Mouse (Mus musculus): Measurements from ENCODE around the gene Aacs. TPM values are rescaled to one million over a fixed set of nuclear protein-coding genes. Genes with fewer than 3 reads are reported as not detected.
A peak's percentile ranks its signal among the peaks of the same experiment; 100 is the strongest.
"Not testable (repeated sequence)": the region's sequence is repeated elsewhere in the genome, so short reads cannot be mapped to it uniquely, and the experiment has no call there.

The Aacs gene
- total RNA-seq, 2 experiments from 2014 or later = 12.8 to 18.9 TPM

DNA sequence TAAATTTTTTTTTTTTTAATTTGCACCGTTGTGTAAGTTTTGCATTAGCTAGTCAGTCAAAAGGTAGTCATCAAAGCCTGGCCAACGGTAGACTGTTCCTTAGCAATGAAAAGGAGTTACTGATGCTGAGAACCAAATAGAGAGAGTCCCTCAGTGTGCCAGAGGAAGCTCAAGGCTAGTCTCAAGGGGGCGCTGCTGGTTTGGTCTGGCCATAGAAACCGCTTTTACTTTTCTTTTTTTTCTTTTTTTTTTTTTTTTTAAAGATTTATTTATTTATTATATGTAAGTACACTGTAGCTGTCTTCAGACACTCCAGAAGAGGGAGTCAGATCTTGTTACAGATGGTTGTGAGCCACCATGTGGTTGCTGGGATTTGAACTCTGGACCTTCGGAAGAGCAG is 13.3 kb downstream of the Aacs start:
- not testable (repeated sequence) for DNase-seq (ENCODE audit: low spot score in 2 of 2)

DNA sequence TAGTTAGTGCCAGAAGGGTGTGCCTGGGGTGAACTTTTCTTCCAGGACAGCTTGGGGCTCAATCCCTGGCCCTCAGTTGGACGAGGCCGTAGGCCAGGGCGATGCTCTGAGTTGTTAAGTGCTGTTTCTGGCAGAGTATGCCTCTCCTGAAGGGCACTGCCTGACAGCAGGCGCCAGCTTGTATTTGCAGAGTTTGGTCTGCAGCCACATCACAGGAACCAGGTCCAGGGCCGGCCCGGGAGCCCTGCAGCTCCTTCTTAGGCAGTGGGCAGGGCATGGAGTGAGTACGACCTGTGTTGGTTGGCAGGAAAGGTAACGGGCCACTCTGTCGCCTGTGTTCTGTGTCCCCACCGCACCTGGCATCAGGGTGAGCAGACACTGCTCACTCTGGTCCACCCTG is 15.5 kb downstream of the Aacs start:
- DNase-seq (ENCODE audit: low spot score in 2 of 2) = no peak

DNA sequence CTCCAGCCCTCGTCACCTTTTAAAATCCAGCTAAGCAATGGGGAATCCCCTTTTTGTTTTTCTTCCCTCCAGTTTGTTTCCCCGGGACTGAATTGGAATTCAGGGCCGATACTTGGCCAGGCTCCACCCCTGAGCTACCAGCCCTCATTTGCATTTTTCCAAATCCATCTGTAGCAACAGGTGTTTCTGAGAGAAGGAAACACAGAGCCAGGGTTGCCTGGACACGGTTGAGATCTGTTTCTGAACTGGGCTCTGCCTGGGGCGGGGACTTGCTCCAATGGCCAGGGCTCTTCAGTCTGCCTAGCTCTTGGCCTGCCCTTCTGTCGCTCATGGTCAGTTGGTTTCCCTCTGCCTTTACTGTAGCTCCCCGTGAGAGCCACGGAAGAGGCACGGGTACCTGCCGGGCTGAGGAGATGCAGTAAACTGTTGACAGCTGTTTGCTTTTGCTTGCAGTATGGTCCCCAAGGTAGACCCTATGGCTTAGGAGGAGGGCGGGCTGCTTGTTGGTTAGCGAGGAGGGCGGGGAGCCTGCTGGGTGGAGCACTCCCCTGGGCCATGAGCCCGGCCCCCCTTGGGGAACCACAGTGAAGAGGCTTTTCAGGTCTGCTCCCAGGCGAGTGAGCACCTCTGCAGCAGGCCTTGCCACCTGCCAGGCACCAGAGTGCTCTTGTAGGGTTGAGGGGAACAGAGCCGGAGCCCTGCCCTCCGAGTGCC is 16.9 kb downstream of the Aacs start:
- no peak for DNase-seq (ENCODE audit: low spot score in 2 of 2)

DNA sequence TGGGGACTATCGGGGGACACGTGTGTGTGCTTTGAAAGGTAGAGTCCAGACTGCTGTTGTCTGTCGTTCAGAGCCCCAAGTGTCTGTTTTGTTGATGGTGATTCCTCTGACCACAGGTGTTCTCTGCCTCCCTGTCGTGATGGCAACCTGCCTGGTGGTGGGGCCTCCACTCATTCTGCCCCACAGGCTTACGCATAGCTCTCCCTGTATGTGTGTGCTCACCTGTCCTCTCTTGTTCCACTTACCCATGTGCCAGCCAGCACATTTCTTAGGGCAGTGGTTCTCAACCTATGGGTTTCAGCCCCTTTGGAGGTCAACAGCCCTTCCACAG is 17.4 kb downstream of the Aacs start:
- no peak for DNase-seq (ENCODE audit: low spot score in 2 of 2)

DNA sequence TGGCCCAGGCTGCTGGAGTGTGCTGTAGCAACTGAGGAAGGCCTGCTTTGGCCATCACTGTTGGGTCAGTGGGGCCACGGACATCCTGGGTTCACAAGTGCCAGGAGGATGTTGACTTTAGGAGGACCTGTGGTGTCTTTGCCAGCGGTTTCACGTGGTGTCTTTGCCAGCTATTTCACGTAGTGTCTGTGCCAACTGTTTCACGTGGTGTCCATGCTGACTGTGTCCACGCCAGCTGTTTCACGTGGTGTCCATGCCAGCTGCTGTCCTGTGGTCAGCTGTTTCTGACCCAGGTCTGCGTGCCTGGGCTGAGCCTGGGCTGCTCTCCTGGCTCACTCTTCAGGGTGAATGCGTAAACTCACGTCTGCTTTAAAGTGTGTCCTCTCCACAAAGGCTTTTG is 20.0 kb downstream of the Aacs start:
- DNase-seq (ENCODE audit: low spot score in 2 of 2) = no peak

DNA sequence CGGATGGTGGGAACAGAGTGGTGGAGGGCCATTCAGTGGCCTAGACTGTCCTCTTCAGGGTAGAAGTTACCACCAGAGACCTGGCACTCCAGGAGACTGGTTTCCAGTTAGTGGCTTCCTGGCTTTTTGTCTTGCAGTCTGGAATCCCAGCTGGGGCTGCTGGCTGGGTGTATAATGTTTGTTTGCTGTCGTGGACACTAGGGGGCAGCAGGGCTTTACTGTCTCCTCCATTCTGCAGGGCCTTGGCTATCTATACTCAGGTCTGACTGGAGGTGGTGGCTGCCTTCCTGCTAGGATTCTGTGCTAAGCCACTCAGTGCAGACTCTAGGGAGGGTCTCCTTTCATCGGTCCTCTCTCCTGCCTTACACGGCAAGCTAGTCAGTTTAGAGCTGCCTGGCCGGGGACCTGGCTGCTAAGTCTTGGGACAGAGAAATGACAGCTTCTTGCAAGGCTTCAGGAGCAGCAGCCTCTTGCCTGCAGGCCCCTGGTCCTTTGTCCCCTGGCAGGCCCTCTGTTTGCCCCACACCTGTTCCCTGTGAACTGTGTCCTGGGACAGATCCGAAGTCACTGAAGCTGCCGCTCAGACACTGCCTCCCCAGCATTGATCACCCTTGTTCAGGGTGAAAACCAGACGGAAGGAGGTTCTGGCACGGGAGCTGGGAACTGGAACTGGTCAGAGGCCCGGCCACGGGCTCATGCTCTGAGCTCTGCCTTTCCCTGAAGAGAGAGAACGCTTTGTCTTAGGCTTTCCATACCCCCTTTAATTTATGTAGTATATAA is 22.4 kb downstream of the Aacs start:
- DNase-seq (ENCODE audit: low spot score in 2 of 2) = peak in 1 of 2 experiments; percentile 31

DNA sequence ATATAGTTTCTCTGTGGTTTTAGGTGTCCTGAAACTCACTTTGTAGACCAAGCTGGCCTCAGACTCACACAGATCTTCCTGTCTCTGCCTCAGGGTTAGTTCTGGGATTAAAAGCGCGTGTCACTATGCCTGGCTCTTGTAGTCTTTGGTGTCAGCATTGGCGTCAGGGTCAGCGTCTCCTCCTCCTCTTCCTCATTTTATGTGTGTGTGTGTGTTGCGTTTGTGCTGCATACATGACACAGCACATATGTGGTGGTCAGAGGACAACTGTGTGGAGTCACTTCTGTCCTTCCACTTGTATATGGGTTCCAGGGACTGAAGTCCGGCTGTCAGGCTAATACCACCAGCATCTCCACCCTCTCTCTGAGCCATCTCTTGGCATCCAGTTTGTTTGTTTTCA is 25.9 kb downstream of the Aacs start:
- no peak for DNase-seq (ENCODE audit: low spot score in 2 of 2)

DNA sequence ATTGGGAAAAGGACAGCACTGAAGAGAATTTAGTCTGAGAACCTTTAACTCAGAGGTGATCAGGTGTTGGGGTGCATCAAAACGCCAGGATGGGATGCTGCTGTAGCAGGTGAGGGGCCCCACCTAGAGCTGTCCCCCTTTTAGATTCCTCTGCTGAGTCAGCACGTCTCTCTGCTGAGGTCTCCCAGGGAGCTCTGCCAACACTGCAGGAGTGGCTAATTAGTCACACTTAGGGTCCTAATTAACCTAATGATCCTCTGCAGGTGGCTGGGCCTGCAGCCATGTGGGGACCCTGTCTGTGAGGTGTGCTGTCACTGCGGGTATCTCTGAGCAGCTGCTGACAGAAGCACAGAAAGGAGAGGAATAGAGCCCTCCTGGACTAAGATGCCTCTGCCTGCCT is 26.6 kb downstream of the Aacs start:
- DNase-seq (ENCODE audit: low spot score in 2 of 2) = no peak

DNA sequence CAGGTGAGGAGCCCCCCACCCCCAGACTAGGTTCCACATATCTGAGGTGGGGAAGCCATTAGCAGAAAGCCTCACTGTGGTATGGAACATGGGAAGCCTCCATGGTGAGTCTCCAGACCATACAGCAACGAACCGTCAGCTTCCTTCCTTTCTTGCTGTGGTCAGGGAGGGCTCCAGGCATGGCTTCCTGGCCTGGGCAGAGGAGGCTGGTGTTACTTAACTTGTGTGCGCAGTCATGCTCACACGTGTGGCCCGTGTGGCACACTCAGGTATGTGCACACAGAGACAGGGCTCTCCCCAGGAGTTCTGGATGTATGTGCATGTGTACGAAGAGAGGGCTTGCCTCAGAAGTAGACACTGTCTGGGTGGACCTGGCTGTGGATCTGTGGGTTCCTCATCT is 28.0 kb downstream of the Aacs start:
- no peak for DNase-seq (ENCODE audit: low spot score in 2 of 2)

DNA sequence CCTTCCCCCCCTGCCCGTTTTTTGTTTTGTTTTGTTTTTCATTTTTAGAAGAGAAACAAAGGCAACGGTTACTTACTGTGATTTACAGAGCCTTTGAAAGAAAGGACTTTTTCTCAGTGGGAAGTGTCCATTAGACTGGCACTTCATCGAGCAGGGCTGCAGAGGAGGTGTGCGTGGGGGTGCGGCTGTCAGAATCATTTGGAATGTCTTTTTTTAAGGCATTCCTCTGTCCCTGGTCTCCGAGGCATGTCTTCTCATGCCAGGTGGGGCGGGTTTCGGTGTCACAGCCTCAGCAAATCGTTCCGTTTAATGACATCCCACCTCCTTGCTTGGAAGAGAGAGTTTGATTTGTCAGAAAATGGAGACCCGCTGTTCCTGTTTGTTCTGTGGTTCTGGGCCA is 29.1 kb downstream of the Aacs start:
- DNase-seq (ENCODE audit: low spot score in 2 of 2) = no peak

DNA sequence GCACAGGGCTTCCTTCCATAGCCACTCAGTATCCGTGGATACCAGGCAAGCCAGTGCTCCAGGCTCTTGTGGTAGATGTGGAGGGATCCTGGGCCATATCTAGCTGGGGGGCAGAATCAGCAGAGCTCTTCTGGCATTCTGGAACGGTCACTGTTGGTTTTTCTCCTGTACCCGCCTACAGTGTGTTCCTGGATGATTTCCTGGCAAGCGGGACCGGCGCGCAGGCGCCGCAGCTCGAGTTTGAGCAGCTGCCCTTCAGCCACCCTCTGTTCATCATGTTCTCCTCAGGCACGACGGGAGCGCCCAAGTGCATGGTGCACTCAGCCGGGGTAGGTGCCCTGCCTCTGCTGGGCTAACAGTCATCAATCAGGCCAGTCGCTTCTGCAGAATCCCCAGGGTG is 30.4 kb downstream of the Aacs start:
- no peak for DNase-seq (ENCODE audit: low spot score in 2 of 2)

DNA sequence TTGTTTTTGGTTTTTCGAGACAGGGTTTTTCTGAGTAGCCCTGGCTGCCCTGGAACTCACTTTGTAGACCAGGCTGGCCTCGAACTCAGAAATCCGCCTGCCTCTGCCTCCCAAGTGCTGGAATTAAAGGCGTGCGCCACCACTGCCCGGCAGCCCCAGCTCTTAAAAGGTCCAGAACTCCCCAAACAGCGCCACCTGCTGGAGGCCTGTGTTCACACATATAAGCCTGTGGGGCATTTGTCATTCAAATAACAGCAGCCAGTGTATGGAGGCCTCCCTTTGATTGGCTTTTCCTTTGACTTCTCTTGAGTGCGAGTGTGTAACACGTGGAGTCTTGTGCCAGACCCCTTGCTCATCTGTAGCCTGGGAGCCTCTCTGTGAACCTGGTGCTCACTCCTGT is 32.0 kb downstream of the Aacs start:
- no peak for DNase-seq (ENCODE audit: low spot score in 2 of 2)

DNA sequence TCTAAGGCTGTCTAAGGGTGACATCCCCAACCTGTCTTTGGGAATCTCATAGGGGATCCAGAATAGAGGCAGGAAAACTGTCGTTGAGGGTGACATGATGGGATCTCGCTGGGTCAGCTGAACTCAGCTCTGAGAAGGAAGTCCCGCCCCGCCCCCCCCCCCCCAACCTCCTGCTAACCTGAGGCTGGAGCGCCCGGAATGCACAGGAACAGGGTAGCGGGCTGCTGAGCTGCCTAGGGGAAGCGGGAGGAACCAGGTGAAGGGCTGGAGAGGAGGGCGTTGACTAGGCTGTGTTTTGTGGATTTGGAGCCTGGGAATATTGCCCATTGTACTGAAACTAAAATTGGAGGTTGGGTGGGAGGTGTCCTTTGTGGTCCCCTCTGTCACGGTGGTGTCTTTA is 32.4 kb downstream of the Aacs start:
- DNase-seq (ENCODE audit: low spot score in 2 of 2) = no peak

DNA sequence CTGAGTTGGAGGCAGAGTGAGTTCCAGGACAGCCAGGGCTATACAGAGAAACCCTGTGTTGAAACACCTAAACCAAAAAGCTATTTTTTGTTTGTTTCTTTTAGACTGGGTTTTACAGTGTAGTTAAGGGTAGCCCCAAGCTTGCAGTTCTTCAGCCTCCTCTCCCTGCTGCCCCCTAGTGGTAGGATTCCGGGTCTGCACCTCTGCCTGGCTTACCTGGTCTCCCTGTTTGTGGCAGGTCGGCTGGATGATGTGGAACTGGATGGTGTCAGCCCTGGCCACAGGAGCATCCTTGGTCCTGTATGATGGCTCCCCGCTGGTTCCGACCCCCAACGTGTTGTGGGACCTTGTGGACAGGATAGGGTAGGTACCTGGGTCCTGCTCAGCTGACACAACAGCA is 33.9 kb downstream of the Aacs start:
- no peak for DNase-seq (ENCODE audit: low spot score in 2 of 2)

DNA sequence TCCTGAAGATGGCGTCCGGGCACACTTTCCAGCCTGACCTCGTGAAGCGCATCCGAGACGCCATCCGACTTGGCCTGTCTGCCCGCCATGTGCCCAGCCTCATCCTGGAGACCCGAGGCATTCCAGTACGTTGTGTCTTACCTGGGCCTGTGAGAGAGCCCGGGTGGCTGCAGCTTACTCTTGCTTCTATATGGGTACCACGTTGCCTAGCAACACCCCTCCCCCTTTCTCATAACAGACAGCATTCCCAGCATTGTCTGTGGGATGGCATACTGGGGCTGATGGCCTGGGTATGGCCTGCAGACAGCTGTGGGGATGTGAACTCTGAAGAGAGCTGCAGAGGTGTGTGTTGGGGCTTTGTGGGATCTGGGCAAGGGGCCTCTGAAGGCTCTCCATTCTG is 39.4 kb downstream of the Aacs start:
- no peak for DNase-seq (ENCODE audit: low spot score in 2 of 2)

DNA sequence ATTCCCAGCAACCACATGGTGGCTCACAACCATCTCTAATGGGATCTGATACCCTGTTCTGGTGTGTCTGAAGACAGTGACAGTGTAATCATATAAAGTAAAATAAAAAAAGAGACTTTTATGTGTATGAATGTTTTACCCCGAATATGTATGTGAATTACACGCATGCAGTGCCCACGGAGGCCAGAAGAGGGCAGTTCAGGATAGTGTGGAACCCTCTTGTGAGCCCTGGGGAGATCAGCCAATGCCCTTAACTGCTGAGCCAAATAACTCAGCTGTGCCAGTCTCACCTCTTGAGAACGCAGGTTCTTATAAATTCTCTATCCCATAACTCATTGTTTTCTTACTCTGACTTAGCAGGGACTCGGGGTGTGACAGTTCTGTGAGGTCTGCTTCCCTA is 43.0 kb downstream of the Aacs start:
- no peak for DNase-seq (ENCODE audit: low spot score in 2 of 2)

DNA sequence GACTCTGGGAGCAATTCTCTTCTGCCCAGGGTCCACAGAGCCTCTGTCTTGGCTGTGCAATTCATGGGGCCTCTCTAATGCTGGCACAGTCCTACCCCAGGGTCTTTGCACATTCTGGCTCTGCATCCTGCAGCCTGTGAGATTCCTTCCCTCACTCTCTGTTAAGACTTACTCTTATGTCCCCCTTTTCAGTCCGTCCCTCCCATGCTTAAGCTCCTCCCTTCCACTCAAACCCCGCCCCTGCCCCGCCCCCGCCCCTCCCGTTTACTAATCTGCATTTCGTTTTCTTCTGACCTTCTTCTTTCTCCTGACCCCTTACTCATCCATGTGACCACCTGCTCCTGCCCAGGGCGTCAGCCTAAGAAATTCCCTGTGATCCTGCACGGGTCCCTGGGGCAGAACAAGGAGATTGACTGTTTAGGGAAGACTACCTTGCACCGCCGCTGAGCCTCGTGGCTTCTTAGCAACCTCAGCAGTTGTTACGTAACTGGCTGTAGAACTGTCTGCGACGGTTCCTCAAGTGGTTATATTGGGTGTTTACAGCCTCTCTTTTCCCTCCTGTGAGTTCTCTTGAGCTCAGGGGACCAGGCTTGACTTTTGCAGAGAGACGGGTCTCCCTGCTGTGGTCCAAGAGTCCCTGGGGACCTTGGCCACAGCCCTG is 45.4 kb downstream of the Aacs start:
- DNase-seq (ENCODE audit: low spot score in 2 of 2) = no peak

DNA sequence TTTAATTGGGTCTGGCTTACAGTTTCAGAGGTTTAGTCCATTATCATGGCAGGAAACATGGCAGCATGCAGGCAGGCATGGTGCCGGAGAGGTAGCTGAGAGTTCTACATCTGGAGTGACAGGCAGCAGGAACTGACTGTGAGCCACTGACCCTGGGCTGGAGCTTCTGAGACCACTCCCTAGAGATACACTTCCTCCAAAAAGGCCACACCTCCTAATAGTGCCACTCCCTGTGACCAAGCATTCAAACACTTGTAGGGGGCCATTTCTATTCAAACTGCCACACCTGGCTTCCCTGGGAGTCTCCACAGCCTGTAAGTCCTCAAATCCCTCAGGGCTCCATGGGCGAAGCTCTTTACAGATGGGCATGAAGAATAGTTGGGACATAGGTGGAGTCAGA is 47.7 kb downstream of the Aacs start:
- no peak for DNase-seq (ENCODE audit: low spot score in 2 of 2)

DNA sequence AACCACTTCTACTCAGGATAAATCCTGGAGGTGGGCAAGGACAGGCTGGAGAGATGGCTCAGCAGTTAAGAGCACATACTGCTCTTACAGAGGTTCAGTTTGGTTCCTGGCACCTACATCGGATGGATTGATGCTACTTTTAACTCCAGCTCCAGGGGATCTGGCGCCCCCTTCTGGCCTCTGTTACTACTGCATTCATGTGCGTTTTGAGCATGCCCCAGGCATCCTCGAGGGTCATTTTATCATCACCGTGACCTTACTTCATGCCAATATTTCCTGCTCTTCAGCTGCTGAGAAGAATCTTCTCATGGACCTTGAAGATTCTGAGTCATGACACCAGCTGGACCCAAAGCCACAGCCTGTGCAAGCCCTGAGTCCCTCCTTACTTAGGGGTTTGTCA is 49.9 kb downstream of the Aacs start:
- no peak for DNase-seq (ENCODE audit: low spot score in 2 of 2)

DNA sequence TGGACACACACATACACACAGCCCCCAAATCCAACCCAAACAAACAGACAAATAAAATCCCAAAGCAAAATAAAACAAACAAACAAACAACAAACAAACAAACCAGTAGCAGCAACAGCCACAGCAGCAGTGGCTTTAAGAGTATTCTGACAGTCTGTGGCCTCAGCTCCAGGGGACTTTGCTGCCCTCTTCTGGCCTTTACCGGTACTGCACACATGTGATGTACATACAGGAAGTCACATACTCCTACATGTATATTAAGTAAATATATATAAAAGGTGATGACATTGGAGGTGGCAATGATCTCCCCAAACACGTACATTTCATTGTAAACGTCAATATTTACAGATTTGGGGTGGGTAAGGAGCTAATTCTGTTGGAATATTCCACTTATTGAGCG is 50.9 kb downstream of the Aacs start:
- no peak for DNase-seq (ENCODE audit: low spot score in 2 of 2)

DNA sequence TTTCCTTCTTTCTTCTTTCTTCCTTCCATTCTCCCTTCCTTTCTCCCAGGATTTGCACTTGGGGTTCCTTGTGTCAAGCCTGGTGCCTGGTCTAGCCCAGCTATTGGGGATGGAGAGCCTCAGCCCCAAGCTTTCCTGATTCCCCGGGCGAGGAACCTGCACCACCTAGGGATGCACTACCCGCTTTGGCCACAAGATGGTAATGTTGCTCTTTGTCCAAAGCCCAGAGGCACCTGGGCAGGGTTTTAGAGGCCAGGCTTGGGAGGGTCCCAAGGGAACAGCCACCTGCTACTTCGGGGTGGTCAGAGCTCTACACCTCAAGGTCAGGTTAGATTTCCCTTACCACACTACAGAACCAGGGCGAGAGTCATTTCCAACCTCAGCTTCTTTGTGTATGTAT is 53.5 kb downstream of the Aacs start:
- DNase-seq (ENCODE audit: low spot score in 2 of 2) = peak; percentile 33 to 45

DNA sequence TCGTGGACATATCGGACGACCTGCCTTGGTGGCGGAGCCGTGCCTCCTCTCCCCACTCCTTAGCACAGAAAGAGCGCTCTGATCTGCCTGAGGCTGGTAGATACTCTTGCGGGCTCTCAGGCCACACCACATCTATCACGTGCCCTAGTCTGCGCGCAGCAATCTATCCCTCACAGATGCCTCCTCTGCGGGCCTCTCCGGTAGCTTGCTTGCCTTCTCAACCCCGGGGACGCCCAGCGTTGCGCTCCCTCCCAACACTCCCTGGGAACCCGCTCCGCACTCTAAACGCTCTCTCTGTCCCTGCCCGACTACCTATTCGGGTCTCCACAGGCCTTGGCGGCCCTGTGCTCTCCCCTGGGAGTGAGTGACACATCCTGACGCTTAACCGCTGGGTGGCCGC is 56.0 kb downstream of the Aacs start, which contains the start of gene Tmem132b:
Tmem132b (plus strand) TSS at position 141 of the 400 bp plus-strand sequence.
- DNase-seq (ENCODE audit: low spot score in 2 of 2) = no peak

DNA sequence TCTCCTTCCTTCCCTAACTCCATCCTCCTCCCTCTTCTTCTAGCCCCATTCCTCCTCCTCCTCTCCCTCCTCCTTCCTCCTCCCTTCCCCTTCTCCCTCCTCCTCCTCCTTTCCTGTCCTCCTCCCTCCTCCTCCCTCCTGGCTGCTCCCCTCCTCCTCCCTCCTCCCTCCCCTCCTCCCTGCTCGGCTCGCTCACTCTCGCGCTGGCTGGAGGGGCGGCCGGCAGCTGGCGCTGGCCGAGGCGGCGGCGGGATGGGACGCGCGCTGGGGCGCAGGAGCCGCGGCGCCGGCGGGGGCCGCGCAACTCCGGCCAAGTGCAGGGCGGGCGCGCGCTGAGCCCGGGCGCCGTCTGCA is 56.6 kb downstream of the Aacs start:
- no peak for DNase-seq (ENCODE audit: low spot score in 2 of 2)
